Mouse (Mus musculus) heart, embryonic 10.5 days (tissue): ENCODE data around the gene Mrm3. TPM values are rescaled to one million over a fixed set of nuclear protein-coding genes. Genes with fewer than 3 reads are reported as not detected.
"Not testable (repeated sequence)": the region's sequence is repeated elsewhere in the genome, so short reads cannot be mapped to it uniquely, and the experiment has no call there.

Experiments
- DNase-seq: peaks from one replicate; pipeline ENCODE4 v3.0.0-alpha.2; 2017; ENCODE audit warnings: low spot score
- H3K27ac ChIP-seq: fragments of 300-500 bp; sonication (generic); 2 replicates; pipeline ENCODE4 v1.5.1; 2016; ENCODE audit warnings: mild to moderate bottlenecking
- H3K27me3 ChIP-seq: fragments of 300-500 bp; sonication (generic); 2 replicates; pipeline ENCODE4 v1.6.1; 2016; ENCODE audit warnings: mild to moderate bottlenecking; ENCODE audit not compliant: poor library complexity, insufficient read depth, severe bottlenecking
- H3K36me3 ChIP-seq: fragments of 300-500 bp; sonication (generic); 2 replicates; pipeline ENCODE4 v1.6.1; 2016; ENCODE audit warnings: mild to moderate bottlenecking, moderate library complexity
- H3K4me1 ChIP-seq: fragments of 300-500 bp; sonication (generic); 2 replicates; pipeline ENCODE4 v1.6.1; 2016; ENCODE audit warnings: mild to moderate bottlenecking
- H3K4me3 ChIP-seq: fragments of 300-500 bp; sonication (generic); 2 replicates; pipeline ENCODE4 v1.5.1; 2016; ENCODE audit warnings: mild to moderate bottlenecking, moderate library complexity
- H3K9me3 ChIP-seq: fragments of 300-500 bp; sonication (generic); 2 replicates; pipeline ENCODE4 v1.6.1; 2016; ENCODE audit warnings: mild to moderate bottlenecking, moderate library complexity
- WGBS: fragments of 180-500 bp; shearing (Covaris S2); methylation state at CpG from one replicate; pipeline ENCODE4 v1.1.7; 2016; 5-methylcytosine and 5-hydroxymethylcytosine counted together
- polyA plus RNA-seq: library from polyadenylated mRNA; unstranded; fragments of >200 nt; fragmentation: Nextera tagmentation; extraction: Ambion mirVana; gene quantifications from 2 replicates; pipeline ENCODE4 v1.2.1, GENCODE M21; 2016

Gene Mrm3
- 27.8 and 29.1 TPM in 2 replicates for polyA plus RNA-seq

DNA sequence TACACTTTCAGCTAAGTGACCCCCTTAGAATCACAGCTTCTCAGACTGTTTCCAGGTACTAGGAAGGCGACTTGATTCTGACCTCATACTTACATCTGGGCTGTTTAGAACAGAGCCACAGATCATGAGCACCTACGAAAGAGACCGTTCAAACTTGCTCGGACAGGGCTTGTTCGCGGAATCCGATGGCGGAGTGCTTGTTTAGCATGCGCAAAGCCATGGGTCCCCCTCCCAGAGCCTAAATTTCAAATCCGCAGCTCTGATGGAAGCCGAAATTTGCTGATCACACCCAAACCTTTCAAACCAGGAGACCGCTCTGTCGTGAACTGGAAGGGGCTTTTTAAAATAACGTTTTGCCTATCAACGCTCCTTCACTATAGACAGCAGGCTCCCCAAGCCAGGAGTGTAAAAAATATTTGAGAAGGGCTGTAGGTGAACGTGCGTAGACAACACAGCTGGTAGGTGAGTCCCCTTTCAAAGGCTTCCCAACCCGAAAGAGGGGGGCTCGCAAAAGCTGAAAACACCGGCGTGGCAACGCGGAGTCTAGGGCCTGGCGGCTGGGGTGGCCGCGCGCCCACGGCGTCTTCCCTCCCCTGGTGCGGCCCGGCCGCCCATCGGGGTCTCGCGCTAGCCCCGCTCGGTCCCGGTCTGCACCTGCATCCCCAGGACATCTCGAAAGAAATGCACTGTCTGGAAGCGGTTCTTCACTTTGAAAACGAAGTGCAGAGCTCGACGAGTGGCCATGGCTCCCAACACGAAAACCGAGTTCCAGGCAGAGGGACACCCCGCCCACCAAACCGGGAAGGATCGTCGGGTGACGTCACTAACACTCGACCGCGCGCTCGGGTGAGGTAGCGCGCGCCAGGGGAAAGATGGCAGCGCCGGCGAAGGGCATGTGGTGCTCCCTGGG lies at the start of gene Mrm3, which contains the start of gene Glod4:
Mrm3 (plus strand) TSS at position 815 of the 910 bp plus-strand sequence.
Glod4 (minus strand) TSS at position 825 of the 910 bp plus-strand sequence.
- DNase-seq: peak; percentile 96
- H3K27me3 ChIP-seq: no peaks in the 10 kb centered on the region
- H3K9me3 ChIP-seq: no peaks in the 10 kb centered on the region
- H3K36me3 ChIP-seq: peaks cover 35% of the 10 kb centered on the region
- H3K4me3 ChIP-seq: peak within 1 kb of the TSS; percentile 95
- peak within 1 kb of the TSS; percentile 94 for H3K27ac ChIP-seq
- H3K4me1 ChIP-seq: peaks cover 16% of the 10 kb centered on the region
- under 1% methylated on average over 61 of the region's 61 CpGs for WGBS

DNA sequence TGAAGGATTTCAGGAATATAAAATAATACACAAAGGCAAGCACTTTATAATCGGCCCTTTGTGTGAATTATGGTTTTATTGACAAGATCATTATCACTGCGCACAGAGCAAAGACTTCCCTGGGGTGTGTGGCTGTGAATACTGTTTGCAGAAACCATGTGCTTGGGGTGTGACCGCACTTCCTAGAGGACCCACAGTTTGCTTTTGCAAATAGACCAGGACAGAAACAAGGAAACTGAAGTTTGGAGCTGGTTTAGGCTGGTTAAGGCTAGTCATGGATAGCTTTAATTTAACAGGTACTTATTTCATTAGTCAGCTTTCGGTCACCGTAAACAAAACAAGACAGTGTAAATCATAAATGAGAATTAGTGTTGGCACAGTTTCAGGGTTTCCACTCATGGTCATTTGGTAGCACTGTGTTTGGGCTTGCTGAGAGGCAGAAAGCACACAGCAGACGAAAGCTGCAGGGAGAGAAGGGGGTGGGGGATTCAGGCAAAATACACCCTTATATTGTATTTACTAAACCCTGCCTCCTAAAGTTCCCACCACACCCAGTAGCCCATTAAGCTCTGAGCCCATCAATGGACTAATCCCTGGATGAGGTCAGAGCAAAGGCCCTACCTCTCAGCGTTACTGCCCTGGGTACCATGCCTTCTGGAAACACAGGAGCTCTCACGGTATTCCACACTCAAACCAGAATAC lies 47.1 kb upstream of the Mrm3 start:
- H3K27me3 ChIP-seq: 0 out of 2 replicates have a peak, but pooled peaks cover 8% of the 10 kb centered on the region
- DNase-seq: no peak
- H3K36me3 ChIP-seq: no peaks in the 10 kb centered on the region
- no peak overlapping the region for H3K4me3 ChIP-seq
- WGBS: 71% methylated on average over 8 of the region's 8 CpGs
- H3K4me1 ChIP-seq: peaks cover 18% of the 10 kb centered on the region
- no peaks in the 10 kb centered on the region for H3K9me3 ChIP-seq
- no peak overlapping the region for H3K27ac ChIP-seq

GRCm38 (mm10) chr11:76196977-76197469 lies 46.5 kb upstream of the Mrm3 start:
- Histone ChIP-seq H3K27ac (no peak overlapping the region), H3K4me1 (peaks cover 23% of the 10 kb centered on the region), H3K36me3 (no peaks in the 10 kb centered on the region), H3K4me3 (no peak overlapping the region), H3K27me3 (0 out of 2 replicates have a peak, but pooled peaks cover 8% of the 10 kb centered on the region), H3K9me3 (no peaks in the 10 kb centered on the region)
- no peak for DNase-seq
- 47% methylated on average over 8 of the region's 8 CpGs for WGBS

DNA sequence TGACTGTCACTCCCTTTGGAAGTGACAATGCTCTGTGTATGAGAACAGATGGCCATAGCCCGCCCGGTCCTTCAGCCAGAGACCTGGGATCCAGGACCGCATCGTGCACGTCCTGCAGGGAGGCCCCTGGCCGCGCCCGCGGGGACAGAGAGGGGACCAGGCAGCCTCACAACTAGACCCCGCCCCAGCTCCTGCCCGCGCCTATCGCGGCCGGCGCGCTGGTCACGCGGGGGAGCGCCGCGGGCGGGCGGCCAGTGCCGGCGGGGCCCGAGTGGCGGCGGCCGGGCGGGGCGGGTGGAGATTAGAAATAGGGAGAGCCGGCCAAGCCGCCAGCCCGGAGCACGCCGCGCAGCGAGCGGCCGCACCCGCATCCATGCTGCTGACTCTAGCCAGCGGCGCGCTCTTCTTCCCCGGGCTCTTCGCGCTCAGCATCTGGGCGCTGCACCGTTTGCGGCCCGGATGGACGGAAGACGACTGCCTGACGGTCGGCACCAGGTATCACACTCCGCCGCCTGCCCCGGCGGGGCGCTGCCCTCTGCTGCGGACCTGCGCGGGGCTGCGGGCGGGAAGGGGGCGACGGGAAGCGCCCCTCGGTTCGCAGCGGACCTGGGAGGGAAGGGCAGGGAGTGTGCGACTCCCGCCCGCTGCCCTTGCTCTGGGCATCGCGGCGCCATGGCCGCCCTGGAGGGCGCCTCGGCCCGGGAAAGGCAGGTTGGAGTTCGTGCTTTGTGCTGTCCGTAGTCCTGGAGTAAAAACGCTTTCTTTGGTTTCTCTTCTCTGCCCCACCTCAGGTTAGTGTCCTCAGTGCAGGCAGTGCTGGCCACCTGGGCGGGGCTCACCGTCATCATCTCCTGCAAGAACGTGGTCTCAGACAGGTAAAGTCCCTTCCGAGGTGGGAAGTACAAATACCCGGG lies 41.5 kb upstream of the Mrm3 start:
- WGBS: under 1% methylated on average over 90 of the region's 90 CpGs

DNA sequence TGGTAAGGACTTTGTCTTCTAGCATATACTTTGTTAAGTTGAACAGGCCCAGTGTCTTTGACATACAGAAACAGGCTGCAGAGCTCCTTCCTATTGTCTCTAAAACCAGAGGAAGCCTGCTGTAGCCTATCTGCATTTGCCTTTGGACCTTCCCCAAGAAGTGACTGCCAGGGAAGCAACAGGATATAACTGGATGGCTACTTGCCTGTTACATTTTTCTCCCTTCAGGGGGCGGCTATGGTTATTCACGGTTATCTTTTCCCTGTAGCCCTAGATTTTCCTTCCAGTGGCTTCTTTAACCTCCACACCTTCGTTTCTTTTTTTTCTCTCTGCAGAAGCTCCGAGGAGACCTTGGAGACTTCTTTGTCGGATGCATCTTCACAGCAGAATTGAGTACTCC lies 36.7 kb upstream of the Mrm3 start:
- WGBS: 83% methylated on average over 5 of the region's 5 CpGs
- H3K27ac ChIP-seq: no peak overlapping the region
- DNase-seq: peak; percentile 58

More for the DNA sequence above, 41.5 kb upstream of the Mrm3 start:
- Histone ChIP-seq H3K27ac (peak overlapping the region; percentile 92), H3K9me3 (no peaks in the 10 kb centered on the region), H3K27me3 (0 out of 2 replicates have a peak, but pooled peaks cover 8% of the 10 kb centered on the region), H3K36me3 (peaks cover 30% of the 10 kb centered on the region; the same call in 1 of the 2 replicates), H3K4me3 (peak overlapping the region; percentile 94), H3K4me1 (peaks cover 21% of the 10 kb centered on the region)
- DNase-seq: peak; percentile 91

GRCm38 (mm10) chr11:76210228-76210985 lies 33.1 kb upstream of the Mrm3 start:
- H3K4me3 ChIP-seq: no peak overlapping the region
- 0 out of 2 replicates have a peak, but pooled peaks cover under 1% of the 10 kb centered on the region for H3K4me1 ChIP-seq
- no peak overlapping the region for H3K27ac ChIP-seq
- H3K36me3 ChIP-seq: peaks cover 89% of the 10 kb centered on the region
- no peaks in the 10 kb centered on the region for H3K27me3 ChIP-seq
- peak; percentile 57 for DNase-seq
- 92% methylated on average over 13 of the region's 13 CpGs for WGBS
- H3K9me3 ChIP-seq: no peaks in the 10 kb centered on the region

More for the DNA sequence above, 36.7 kb upstream of the Mrm3 start:
- H3K9me3 ChIP-seq: no peaks in the 10 kb centered on the region
- peaks cover 77% of the 10 kb centered on the region for H3K36me3 ChIP-seq
- no peaks in the 10 kb centered on the region for H3K27me3 ChIP-seq
- H3K4me1 ChIP-seq: peaks cover 13% of the 10 kb centered on the region
- no peak overlapping the region for H3K4me3 ChIP-seq

- not testable (repeated sequence) for H3K4me1 ChIP-seq, H3K4me3 ChIP-seq, H3K9me3 ChIP-seq, H3K27ac ChIP-seq, H3K27me3 ChIP-seq
- H3K36me3 ChIP-seq: peaks cover 81% of the 10 kb centered on the region
- DNase-seq: peak; percentile 45
- WGBS: 93% methylated on average over 5 of the region's 6 CpGs
Measured at GRCm38 (mm10) chr11:76211595-76211994, 31.9 kb upstream of the Mrm3 start.

DNA sequence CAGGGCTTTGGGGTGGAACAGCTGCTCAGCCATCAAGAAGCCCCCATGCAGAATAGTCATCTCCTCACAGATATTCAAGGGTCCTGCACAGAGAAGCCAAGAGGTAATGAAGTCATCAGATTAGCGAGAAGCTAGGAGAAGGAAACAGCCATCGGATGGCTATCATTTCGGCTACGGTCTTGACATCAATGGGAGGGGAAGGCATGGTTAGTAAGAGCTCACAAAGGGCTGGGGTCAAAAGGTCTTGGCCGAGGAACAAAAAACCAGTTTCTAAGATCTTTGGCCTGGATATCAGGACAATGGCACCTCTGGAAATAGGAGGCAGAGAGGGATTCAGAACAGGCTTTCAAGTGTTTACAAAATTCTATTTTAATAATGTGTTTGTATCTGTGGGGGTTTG lies 29.7 kb upstream of the Mrm3 start:
- WGBS: 83% methylated on average over 5 of the region's 5 CpGs

DNA sequence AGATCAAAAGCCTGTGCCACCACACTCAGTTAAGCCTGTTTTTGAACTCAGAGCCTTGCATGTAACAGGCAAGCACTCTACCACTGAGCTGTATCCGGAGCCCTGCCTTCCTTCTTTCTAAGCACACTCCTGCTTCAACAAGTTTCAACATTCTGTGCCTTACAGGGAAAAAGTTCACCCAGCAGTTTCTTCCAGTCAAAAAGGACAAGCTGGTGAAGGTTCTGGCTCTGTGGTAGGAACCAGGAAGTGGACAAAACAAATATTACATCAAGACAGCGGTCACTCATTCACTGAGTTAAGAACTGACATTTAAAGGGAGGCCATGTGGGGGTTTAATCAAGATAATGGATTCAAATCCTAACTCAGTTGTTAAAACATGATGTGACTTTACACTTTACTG lies 28.5 kb upstream of the Mrm3 start:
- Histone ChIP-seq H3K4me3 (no peak overlapping the region), H3K27me3 (no peaks in the 10 kb centered on the region), H3K36me3 (peaks cover 54% of the 10 kb centered on the region), H3K9me3 (no peaks in the 10 kb centered on the region), H3K27ac (no peak overlapping the region), H3K4me1 (peaks cover 14% of the 10 kb centered on the region)
- WGBS: 93% methylated on average over 2 of the region's 2 CpGs
- no peak for DNase-seq

More for the DNA sequence above, 29.7 kb upstream of the Mrm3 start:
- no peaks in the 10 kb centered on the region for H3K9me3 ChIP-seq
- peaks cover 59% of the 10 kb centered on the region for H3K36me3 ChIP-seq
- H3K27me3 ChIP-seq: no peaks in the 10 kb centered on the region
- H3K27ac ChIP-seq: no peak overlapping the region
- no peak overlapping the region for H3K4me3 ChIP-seq
- peaks cover 14% of the 10 kb centered on the region for H3K4me1 ChIP-seq
- DNase-seq: peak; percentile 61

DNA sequence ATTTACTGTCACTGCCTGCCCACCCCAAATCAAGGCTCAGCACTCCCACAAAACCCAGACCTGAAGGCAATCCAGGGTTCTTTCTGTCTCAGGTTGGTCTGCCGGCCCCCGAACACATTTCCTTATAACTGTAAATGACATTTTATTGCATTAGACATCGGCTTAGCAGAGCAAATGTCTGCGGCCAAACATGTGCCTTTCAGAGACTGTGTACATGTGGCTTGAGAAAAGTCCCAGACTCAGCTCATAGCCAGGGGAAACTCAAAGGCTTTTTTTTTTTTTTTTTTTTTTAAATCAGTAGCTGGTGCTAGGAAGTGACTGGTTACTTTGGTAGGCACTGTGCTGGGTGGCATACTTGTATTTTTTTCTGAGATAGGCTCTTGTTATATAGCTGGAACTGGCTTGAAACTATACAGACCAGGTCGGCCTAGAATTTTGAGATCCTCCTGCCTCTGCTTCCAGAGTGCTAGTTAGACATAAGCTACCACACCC lies 27.4 kb upstream of the Mrm3 start:
- Histone ChIP-seq H3K27me3 (no peaks in the 10 kb centered on the region), H3K4me1 (peaks cover 14% of the 10 kb centered on the region), H3K9me3 (no peaks in the 10 kb centered on the region), H3K4me3 (peak overlapping the region; percentile 90), H3K27ac (0 out of 2 replicates have a peak overlapping the region, but pooled peaks have one; percentile 98), H3K36me3 (peaks cover 53% of the 10 kb centered on the region)
- DNase-seq: peak; percentile 28
- 94% methylated on average over 5 of the region's 5 CpGs for WGBS

DNA sequence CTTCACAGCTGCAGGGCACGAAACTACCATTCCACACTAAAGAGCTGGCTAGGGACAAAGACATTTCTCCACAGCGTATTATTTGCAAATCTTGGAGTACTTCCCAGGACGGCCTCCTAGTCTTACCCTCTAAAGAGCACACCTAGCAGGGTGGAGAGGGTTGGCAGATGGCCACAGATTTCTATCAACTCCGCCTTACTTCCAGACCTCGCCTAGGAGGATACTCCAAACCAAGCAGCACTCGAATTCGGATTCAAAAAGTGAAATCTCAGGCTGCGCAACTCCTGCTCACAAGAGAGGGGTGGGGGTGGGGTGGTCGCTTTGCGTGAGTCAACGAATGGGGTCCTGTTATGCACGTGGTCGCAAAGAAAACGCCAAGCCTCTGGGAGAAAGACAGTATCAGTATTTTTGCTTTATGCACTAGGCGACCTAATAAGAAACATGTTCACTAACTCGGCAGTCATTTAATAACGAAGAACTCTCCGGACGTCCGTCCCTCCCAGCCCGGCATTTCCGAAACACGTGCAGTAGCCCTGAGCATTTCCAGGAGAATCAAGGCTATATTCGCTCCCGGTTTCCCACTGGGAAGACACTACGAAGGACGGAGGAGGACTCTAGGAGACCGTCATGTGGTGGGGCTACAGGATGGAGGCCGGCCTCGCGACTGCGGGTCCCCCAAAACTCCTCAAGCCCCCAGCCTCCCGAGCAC lies 26.7 kb upstream of the Mrm3 start:
- peaks cover 14% of the 10 kb centered on the region for H3K4me1 ChIP-seq
- H3K4me3 ChIP-seq: peak overlapping the region; percentile 90
- DNase-seq: peak; percentile 77
- peak overlapping the region; percentile 98 for H3K27ac ChIP-seq
- no peaks in the 10 kb centered on the region for H3K27me3 ChIP-seq
- 4% methylated on average over 33 of the region's 33 CpGs for WGBS
- peaks cover 53% of the 10 kb centered on the region for H3K36me3 ChIP-seq
- H3K9me3 ChIP-seq: no peaks in the 10 kb centered on the region
